Mouse (Mus musculus): ENCODE data around the gene Mlkl. TPM values are rescaled to one million over a fixed set of nuclear protein-coding genes. Genes with fewer than 3 reads are reported as not detected.

Mlkl gene
- polyA plus RNA-seq, 1 experiment, result 0.06 TPM

GRCm38 (mm10) chr8:111264693-111265220 is 73.2 kb downstream of the Mlkl start:
- Histone ChIP-seq H3K27me3 (ENCODE audit: control insufficient read depth) (peaks cover 36% of the 10 kb centered on the region), H3K4me1 (ENCODE audit: control insufficient read depth) (peaks cover 15% of the 10 kb centered on the region), H3K4me3 (replicated peaks) (no peak overlapping the region), H3K9me3 (ENCODE audit: control insufficient read depth, low read length) (no peaks in the 10 kb centered on the region), H3K36me3 (ENCODE audit: control insufficient read depth) (peaks cover 4% of the 10 kb centered on the region)
- TF ChIP-seq GATA1 (IDR thresholded peaks at IDR 0.05; ENCODE audit: low read length), result no peak
- no peak for TF ChIP-seq TAL1 (IDR thresholded peaks at IDR 0.05; ENCODE audit: low read length)

GRCm38 (mm10) chr8:111261981-111262381 is 76.0 kb downstream of the Mlkl start:
- Histone ChIP-seq H3K4me3 (replicated peaks) (no peak overlapping the region), H3K4me1 (ENCODE audit: control insufficient read depth) (peaks cover 28% of the 10 kb centered on the region), H3K36me3 (ENCODE audit: control insufficient read depth) (no peaks in the 10 kb centered on the region), H3K27me3 (ENCODE audit: control insufficient read depth) (peaks cover 36% of the 10 kb centered on the region), H3K9me3 (ENCODE audit: control insufficient read depth, low read length) (no peaks in the 10 kb centered on the region)
- TF ChIP-seq TAL1 (IDR thresholded peaks at IDR 0.05; ENCODE audit: low read length) (no peak), GATA1 (IDR thresholded peaks at IDR 0.05; ENCODE audit: low read length) (no peak)

Other genes starting within 250 kb of the Mlkl start
- gene Clec18a, start 245.8 kb downstream of the Mlkl start, polyA plus RNA-seq (2012), result not detected in 2 replicates
- gene Pdpr, start 243.5 kb downstream of the Mlkl start, polyA plus RNA-seq (2012), result 0.05 TPM in 1 of 2 replicates, not detected in the other
- gene Glg1, start 79.0 kb downstream of the Mlkl start, polyA plus RNA-seq (2012), result 1.1 and 1.4 TPM in 2 replicates
- 0.63 TPM in 2 replicates for gene Rfwd3, start 38.0 kb downstream of the Mlkl start, polyA plus RNA-seq (2012)
- not detected in 2 replicates for gene Fa2h, start 55.6 kb upstream of the Mlkl start, polyA plus RNA-seq (2012)
- 0.08 and 0.12 TPM in 2 replicates for gene Wdr59, start 183.9 kb upstream of the Mlkl start, polyA plus RNA-seq (2012)
- 0.85 and 1.6 TPM in 2 replicates for gene Znrf1, start 197.9 kb upstream of the Mlkl start, polyA plus RNA-seq (2012)